Mouse (Mus musculus) cerebral cortex, adult 2 months (tissue): ENCODE results near the gene Prkrip1.

Experiments used
- WGBS: fragments of 180-500 bp; shearing (Covaris S2); methylation state at CpG from one replicate; pipeline ENCODE4 v1.1.7; 2018; 5-methylcytosine and 5-hydroxymethylcytosine counted together

Gene Prkrip1

GRCm38 (mm10) chr5:136163807-136164474 is 34.8 kb downstream of the Prkrip1 start:
- WGBS = 75% methylated on average over 11 of the region's 11 CpGs

- 81% methylated on average over 11 of the region's 12 CpGs for WGBS
These were observed 38.7 kb downstream of the Prkrip1 start for GRCm38 (mm10) chr5:136160084-136160483.

GRCm38 (mm10) chr5:136155399-136155798 is 43.4 kb downstream of the Prkrip1 start:
- 66% methylated on average over 5 of the region's 5 CpGs for WGBS

GRCm38 (mm10) chr5:136152365-136152764 is 46.4 kb downstream of the Prkrip1 start:
- WGBS = 65% methylated on average over 8 of the region's 8 CpGs

GRCm38 (mm10) chr5:136149134-136149576 is 49.6 kb downstream of the Prkrip1 start:
- 74% methylated on average over 5 of the region's 5 CpGs for WGBS

GRCm38 (mm10) chr5:136147704-136148103 is 51.1 kb downstream of the Prkrip1 start:
- WGBS = 80% methylated on average over 8 of the region's 8 CpGs

GRCm38 (mm10) chr5:136146936-136147335 is 51.8 kb downstream of the Prkrip1 start:
- WGBS = 95% methylated on average over 1 of the region's 1 CpGs

GRCm38 (mm10) chr5:136144606-136145430 is 53.9 kb downstream of the Prkrip1 start:
- 71% methylated on average over 12 of the region's 12 CpGs for WGBS

- 88% methylated on average over 6 of the region's 6 CpGs for WGBS
These were observed 55.5 kb downstream of the Prkrip1 start for GRCm38 (mm10) chr5:136143161-136143755.

GRCm38 (mm10) chr5:136142746-136143145 is 56.0 kb downstream of the Prkrip1 start:
- 86% methylated on average over 5 of the region's 5 CpGs for WGBS

- WGBS = 72% methylated on average over 10 of the region's 10 CpGs
These were observed 58.7 kb downstream of the Prkrip1 start for GRCm38 (mm10) chr5:136140057-136140482.

GRCm38 (mm10) chr5:136139393-136139792 is 59.4 kb downstream of the Prkrip1 start:
- 90% methylated on average over 13 of the region's 13 CpGs for WGBS

- 71% methylated on average over 13 of the region's 13 CpGs for WGBS
These were observed 61.0 kb downstream of the Prkrip1 start for GRCm38 (mm10) chr5:136137658-136138274.

GRCm38 (mm10) chr5:136136292-136136990 is 62.3 kb downstream of the Prkrip1 start:
- 5% methylated on average over 20 of the region's 20 CpGs for WGBS

GRCm38 (mm10) chr5:136135571-136136291 is 63.0 kb downstream of the Prkrip1 start, which contains the start of the genes Lrwd1 and Alkbh4:
TSS of gene Lrwd1 (minus strand) at chr5:136136074.
TSS of gene Alkbh4 (plus strand) at chr5:136136146.
- under 1% methylated on average over 60 of the region's 60 CpGs for WGBS
